Mouse (Mus musculus) limb, embryonic 14.5 days (tissue): ENCODE measurements at regions not wholly inside any gene's neighbourhood (a gene's known extent, or its start where the extent isn't known, plus 50 kb on each side); places are given as distances from the start of the nearest gene placed in this dataset.
"Not testable (repeated sequence)": the region's sequence is repeated elsewhere in the genome, so short reads cannot be mapped to it uniquely, and the experiment has no call there.

Experiments
- ATAC-seq: fragments of 200-750 bp; cut with Nextera tagmentation; 2 replicates; pipeline ENCODE4 v1.8.0; 2017; ENCODE audit warnings: low read depth, moderate number of reproducible peaks, moderate TSS enrichment; ENCODE audit not compliant: low FRiP score
- DNase-seq: peaks from one replicate; pipeline ENCODE4 v3.0.0-alpha.2; 2015; ENCODE audit warnings: low spot score
- H3K27ac ChIP-seq: fragments of 300-500 bp; sonication (generic); replicated peaks from 2 replicates; pipeline ENCODE4 v1.5.1; 2014; ENCODE audit warnings: low read depth, mild to moderate bottlenecking, low read length, moderate library complexity, mixed read lengths
- H3K27me3 ChIP-seq: fragments of 300-500 bp; sonication (generic); 2 replicates; pipeline ENCODE4 v1.6.1; 2014; ENCODE audit warnings: low read length, mixed read lengths; ENCODE audit not compliant: control insufficient read depth, insufficient read depth
- H3K36me3 ChIP-seq: fragments of 300-500 bp; sonication (generic); 2 replicates; pipeline ENCODE4 v1.6.1; 2014; ENCODE audit warnings: mild to moderate bottlenecking, low read length, moderate library complexity, mixed read lengths; ENCODE audit not compliant: control insufficient read depth, insufficient read depth
- H3K4me1 ChIP-seq: fragments of 300-500 bp; sonication (generic); 2 replicates; pipeline ENCODE4 v1.6.1; 2014; ENCODE audit warnings: antibody characterized with exemption, low read length, mixed read lengths; ENCODE audit not compliant: control insufficient read depth, insufficient read depth
- H3K4me2 ChIP-seq: fragments of 300-500 bp; sonication (generic); replicated peaks from 2 replicates; pipeline ENCODE4 v1.6.1; 2014; ENCODE audit warnings: low read depth, mild to moderate bottlenecking, low read length, moderate library complexity; ENCODE audit not compliant: severe bottlenecking
- H3K4me3 ChIP-seq: fragments of 300-500 bp; sonication (generic); replicated peaks from 2 replicates; pipeline ENCODE4 v1.5.1; 2014; ENCODE audit warnings: low read length
- H3K9ac ChIP-seq: fragments of 300-500 bp; sonication (generic); 2 replicates; pipeline ENCODE4 v1.6.1; 2014; ENCODE audit warnings: mild to moderate bottlenecking, low read depth, low read length, moderate library complexity; ENCODE audit not compliant: severe bottlenecking
- H3K9me3 ChIP-seq: fragments of 300-500 bp; sonication (generic); 2 replicates; pipeline ENCODE4 v1.6.1; 2016; ENCODE audit warnings: low read length; ENCODE audit not compliant: control insufficient read depth
- POLR2A ChIP-seq: fragments of 200-500 bp; IDR thresholded peaks from 2 replicates; pipeline ENCODE4 v1.8.0; 2012; ENCODE audit warnings: inconsistent platforms, mild to moderate bottlenecking, moderate library complexity, borderline replicate concordance; ENCODE audit not compliant: insufficient read depth, insufficient read length; ENCODE audit errors: extremely low read depth
- WGBS: fragments of 180-500 bp; shearing (Covaris S2); extraction: QIAGEN DNeasy Blood & Tissue Kit; methylation state at CpG from one replicate; pipeline ENCODE4 v1.1.7; 2014; 5-methylcytosine and 5-hydroxymethylcytosine counted together

GRCm38 (mm10) chr9:25795142-25795910 lies 314.0 kb downstream of the Eepd1 start:
- no peak overlapping the region for H3K4me3 ChIP-seq
- no peaks in the 10 kb centered on the region for H3K4me1 ChIP-seq
- H3K4me2 ChIP-seq, result no peak overlapping the region
- H3K27ac ChIP-seq, result no peak overlapping the region
- no peaks in the 10 kb centered on the region for H3K27me3 ChIP-seq
- 80% methylated on average over 8 of the region's 8 CpGs for WGBS
- DNase-seq (peak; percentile 30), ATAC-seq (peak; percentile 30; the same call in 1 of the 2 replicates)
- no peaks in the 10 kb centered on the region for H3K36me3 ChIP-seq
- TF ChIP-seq POLR2A, result no peak
- H3K9ac ChIP-seq, result no peak overlapping the region
- H3K9me3 ChIP-seq, result no peaks in the 10 kb centered on the region

DNA sequence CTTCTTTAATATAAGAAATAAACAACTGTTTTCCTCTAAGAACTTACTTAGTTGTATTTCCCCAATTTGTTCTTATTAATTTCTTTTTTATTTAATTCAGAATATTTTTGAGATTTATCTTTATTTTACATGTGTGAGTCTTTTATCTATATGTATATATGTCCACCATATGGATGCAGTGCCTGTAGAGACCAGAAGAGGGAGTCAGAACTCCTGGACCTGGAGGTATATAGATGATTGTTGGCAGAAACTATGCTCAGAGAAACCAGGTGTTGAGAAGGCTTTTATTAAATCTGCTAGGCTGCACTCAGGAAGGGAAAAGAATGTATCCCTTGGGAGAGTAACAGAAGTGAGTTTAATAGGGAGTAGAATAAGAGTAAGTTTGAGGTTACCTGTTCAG lies 328.2 kb downstream of the Eepd1 start:
- Histone ChIP-seq H3K9ac (no peak overlapping the region), H3K9me3 (no peaks in the 10 kb centered on the region), H3K4me2 (no peak overlapping the region), H3K27ac (no peak overlapping the region), H3K27me3 (no peaks in the 10 kb centered on the region), H3K4me3 (no peak overlapping the region), H3K4me1 (no peaks in the 10 kb centered on the region), H3K36me3 (no peaks in the 10 kb centered on the region)
- DNase-seq, result no peak
- no peak for TF ChIP-seq POLR2A
- ATAC-seq, result no peak

- TF ChIP-seq POLR2A, result no peak
- DNase-seq (no peak), ATAC-seq (no peak)
- Histone ChIP-seq H3K27me3 (no peaks in the 10 kb centered on the region), H3K9me3 (no peaks in the 10 kb centered on the region), H3K36me3 (no peaks in the 10 kb centered on the region), H3K9ac (no peak overlapping the region), H3K4me1 (no peaks in the 10 kb centered on the region), H3K4me3 (no peak overlapping the region), H3K4me2 (no peak overlapping the region), H3K27ac (no peak overlapping the region)
Measured at GRCm38 (mm10) chr9:25833295-25833694, 351.9 kb downstream of the Eepd1 start.

DNA sequence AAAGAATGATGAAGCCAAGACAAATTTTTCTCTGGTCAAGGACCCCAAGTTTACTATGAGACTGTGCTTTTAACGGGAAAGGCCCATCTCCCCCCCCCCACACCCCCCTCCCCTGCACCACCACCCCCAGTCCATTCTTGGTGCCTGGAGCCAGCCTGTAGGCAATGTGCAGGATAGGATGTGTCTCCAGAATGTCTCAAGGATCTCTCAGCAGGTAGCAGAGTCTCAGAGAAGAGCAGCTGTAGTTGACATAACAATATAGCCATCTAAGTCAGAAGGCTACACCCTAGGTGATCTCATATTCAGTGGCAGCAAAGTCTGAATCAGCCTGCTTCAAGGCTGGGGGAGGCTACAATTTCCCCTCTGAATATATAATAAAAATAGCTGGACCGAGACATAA lies 368.6 kb downstream of the Eepd1 start:
- not testable (repeated sequence) for H3K27ac ChIP-seq, H3K4me1 ChIP-seq, H3K4me2 ChIP-seq, ATAC-seq, H3K9ac ChIP-seq, H3K4me3 ChIP-seq, H3K27me3 ChIP-seq, H3K36me3 ChIP-seq, DNase-seq, H3K9me3 ChIP-seq
- WGBS, result 86% methylated on average over 2 of the region's 2 CpGs

DNA sequence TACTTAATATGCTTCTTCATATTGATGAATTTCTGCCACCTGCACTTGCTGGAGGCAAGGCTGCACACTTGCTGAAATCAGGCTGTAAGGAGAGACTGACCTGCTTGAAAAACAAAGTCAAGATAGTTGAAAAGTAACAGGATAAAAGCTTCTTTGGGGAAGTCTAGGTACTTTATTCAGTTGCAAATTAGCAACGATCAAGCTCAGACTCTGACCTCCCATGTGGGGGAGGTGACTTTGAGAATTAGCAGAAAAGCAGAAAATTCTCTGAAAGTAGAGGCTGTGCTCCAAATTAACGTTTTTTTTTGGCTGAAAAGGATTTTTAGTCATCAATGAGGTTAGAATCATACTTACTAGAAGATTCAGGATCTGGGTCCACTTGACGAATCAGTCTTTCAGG lies 369.3 kb downstream of the Eepd1 start:
- H3K36me3 ChIP-seq, H3K9me3 ChIP-seq, ATAC-seq, H3K4me3 ChIP-seq, H3K9ac ChIP-seq, DNase-seq, H3K27ac ChIP-seq, H3K4me2 ChIP-seq, H3K4me1 ChIP-seq, H3K27me3 ChIP-seq: not testable (repeated sequence)
- WGBS, result 71% methylated on average over 3 of the region's 3 CpGs

DNA sequence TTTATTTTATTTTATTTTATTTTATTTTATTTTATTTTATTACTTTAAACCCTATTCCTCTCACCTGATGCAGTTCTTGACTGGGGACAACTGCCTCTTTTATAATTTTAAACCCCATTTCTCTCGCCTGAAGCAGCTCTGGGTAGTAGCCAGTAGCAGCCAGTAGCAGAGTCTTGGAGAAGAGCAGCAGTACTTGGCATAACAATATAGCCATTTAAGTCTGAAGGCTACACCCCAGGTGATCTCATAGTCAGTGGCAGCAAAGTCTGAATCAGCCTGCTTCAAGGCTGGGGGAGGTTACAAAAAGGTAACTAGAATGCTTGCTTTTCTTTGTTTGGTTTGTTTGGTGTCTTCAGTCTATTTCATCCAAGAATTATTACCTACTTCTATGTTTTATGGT lies 373.2 kb downstream of the Eepd1 start:
- Histone ChIP-seq H3K27me3 (no peaks in the 10 kb centered on the region), H3K4me2 (no peak overlapping the region), H3K27ac (no peak overlapping the region), H3K9me3 (no peaks in the 10 kb centered on the region), H3K4me3 (no peak overlapping the region), H3K9ac (no peak overlapping the region), H3K36me3 (no peaks in the 10 kb centered on the region), H3K4me1 (no peaks in the 10 kb centered on the region)
- ATAC-seq, result no peak
- 47% methylated on average over 1 of the region's 1 CpGs for WGBS
- DNase-seq, result no peak
- TF ChIP-seq POLR2A, result no peak
